Mouse (Mus musculus): ENCODE results near the gene Med29. TPM values are rescaled to one million over a fixed set of nuclear protein-coding genes. Genes with fewer than 3 reads are reported as not detected.

Gene Med29
- polyA plus RNA-seq (2015; fragmentation: Nextera tagmentation; extraction: Ambion mirVana): 38.7 and 41.2 TPM in 2 replicates

DNA sequence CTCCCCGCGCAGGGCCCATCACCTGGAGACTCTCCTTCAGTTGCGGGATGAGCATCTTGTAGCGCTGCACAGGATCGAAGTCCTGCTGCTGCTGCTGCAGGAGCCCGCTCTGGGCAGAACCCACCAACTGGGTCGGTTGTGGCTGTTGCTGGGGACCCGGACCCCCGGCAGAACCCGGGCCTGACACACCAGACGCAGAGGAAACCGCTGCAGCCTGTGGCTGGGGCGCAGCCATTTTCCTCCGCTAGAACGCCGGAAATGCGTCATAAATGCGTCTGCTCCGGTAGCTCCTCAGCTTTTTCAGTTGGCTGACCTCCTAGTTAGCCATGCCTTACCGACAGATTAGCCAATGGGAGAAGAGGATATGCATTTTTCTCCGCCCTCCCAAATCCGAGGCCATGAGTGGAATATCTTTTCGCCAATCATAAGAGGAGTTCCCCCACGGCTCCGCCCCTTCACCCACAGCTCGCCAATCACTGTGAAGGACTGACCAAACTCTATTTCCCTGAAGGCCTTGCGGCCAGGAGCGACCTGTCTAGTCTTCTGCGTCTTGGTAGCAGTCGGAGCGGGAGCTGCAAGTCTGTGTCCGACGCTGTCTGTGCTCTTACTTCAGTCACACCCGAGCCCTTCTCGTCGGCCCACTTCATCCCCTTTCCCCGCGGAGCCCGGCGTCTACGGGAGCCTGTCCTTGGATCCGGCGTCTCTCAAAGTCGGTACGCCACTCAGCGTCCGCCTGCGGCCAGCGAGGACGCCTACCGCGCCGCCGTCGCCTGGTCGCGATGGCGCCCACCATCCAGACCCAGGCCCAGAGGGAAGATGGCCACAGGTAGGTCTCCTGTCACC, at the start of gene Med29, which contains the start of gene Paf1:
Gene Med29 (minus strand): TSS at position 280 of the 843 bp plus-strand sequence.
Gene Paf1 (plus strand): TSS at position 523 of the 843 bp plus-strand sequence.
- ATAC-seq (ENCODE audit: insufficient read depth, low FRiP score): peak; percentile 97
- peak within 1 kb of the TSS; percentile 97 for H3K4me3 ChIP-seq (replicated peaks; ENCODE audit: low read length)
- H3K36me3 ChIP-seq (ENCODE audit: control insufficient read depth, insufficient read depth, low read length): peaks cover 15% of the 10 kb centered on the region; the same call in 1 of the 2 replicates
- under 1% methylated on average over 58 of the region's 58 CpGs for WGBS
- peak within 1 kb of the TSS; percentile 91 for H3K9ac ChIP-seq (ENCODE audit: low read length)
- peak within 1 kb of the TSS; percentile 84 for H3K27ac ChIP-seq (ENCODE audit: low read length)
- no peaks in the 10 kb centered on the region for H3K9me3 ChIP-seq (replicated peaks; ENCODE audit: control insufficient read depth, low read length)
- H3K4me2 ChIP-seq (ENCODE audit: low read depth, low read length): peak within 1 kb of the TSS; percentile 79
- peaks cover 14% of the 10 kb centered on the region for H3K4me1 ChIP-seq (ENCODE audit: control insufficient read depth, insufficient read depth, low read length)
- no peaks in the 10 kb centered on the region for H3K27me3 ChIP-seq (ENCODE audit: control insufficient read depth, insufficient read depth, low read length)

DNA sequence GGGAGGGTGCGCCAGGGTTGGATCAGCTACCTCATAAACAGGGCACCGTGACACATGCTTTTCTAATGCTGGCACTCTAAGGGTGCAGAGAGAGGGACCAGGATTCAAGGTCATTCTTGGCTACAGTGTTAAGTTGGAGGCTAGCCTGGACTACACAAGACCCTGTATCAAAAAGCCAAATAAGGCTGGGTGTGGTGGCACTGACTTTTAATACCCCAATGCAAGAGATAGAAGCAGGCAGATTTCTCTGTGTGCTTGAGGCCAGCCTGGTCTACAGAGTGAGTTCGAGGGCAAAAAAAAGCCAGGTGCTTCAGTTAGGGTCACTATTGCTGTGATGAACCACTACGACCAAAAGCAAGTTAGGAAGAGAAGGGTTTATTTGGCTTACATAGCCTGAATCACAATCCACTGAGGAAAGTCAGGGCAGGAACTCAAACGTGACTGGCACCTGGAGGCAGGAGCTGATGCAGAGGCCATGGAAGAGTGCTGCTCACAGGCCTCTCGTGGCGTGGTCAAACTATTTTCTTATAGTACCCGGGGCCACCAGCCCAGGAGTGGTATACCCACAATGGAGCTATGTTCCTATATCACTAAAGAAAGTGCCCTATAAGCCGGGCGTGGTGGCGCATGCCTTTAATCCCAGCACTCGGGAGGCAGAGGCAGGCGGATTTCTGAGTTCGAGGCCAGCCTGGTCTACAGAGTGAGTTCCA, 49.4 kb upstream of the Med29 start:
- Histone ChIP-seq H3K9me3 (replicated peaks; ENCODE audit: control insufficient read depth, low read length) (no peaks in the 10 kb centered on the region), H3K36me3 (ENCODE audit: control insufficient read depth, insufficient read depth, low read length) (no peaks in the 10 kb centered on the region), H3K27ac (ENCODE audit: low read length) (peak overlapping the region; percentile 46; the same call in 1 of the 2 replicates), H3K4me3 (replicated peaks; ENCODE audit: low read length) (no peak overlapping the region), H3K9ac (ENCODE audit: low read length) (no peak overlapping the region), H3K4me1 (ENCODE audit: control insufficient read depth, insufficient read depth, low read length) (0 out of 2 replicates have a peak, but pooled peaks cover 5% of the 10 kb centered on the region), H3K27me3 (ENCODE audit: control insufficient read depth, insufficient read depth, low read length) (no peaks in the 10 kb centered on the region; the same call in 1 of the 2 replicates), H3K4me2 (ENCODE audit: low read depth, low read length) (no peak overlapping the region)
- WGBS: 81% methylated on average over 14 of the region's 14 CpGs
- ATAC-seq (ENCODE audit: insufficient read depth, low FRiP score): no peak

GRCm38 (mm10) chr7:28440739-28441138, 48.2 kb upstream of the Med29 start:
- no peak overlapping the region for H3K4me2 ChIP-seq (ENCODE audit: low read depth, low read length)
- 50% methylated on average over 2 of the region's 2 CpGs for WGBS
- no peaks in the 10 kb centered on the region for H3K27me3 ChIP-seq (ENCODE audit: control insufficient read depth, insufficient read depth, low read length)
- H3K4me1 ChIP-seq (ENCODE audit: control insufficient read depth, insufficient read depth, low read length): 0 out of 2 replicates have a peak, but pooled peaks cover 5% of the 10 kb centered on the region
- no peaks in the 10 kb centered on the region for H3K36me3 ChIP-seq (ENCODE audit: control insufficient read depth, insufficient read depth, low read length)
- H3K9ac ChIP-seq (ENCODE audit: low read length): no peak overlapping the region
- H3K4me3 ChIP-seq (replicated peaks; ENCODE audit: low read length): peak overlapping the region; percentile 18; the same call in 1 of the 2 replicates
- H3K27ac ChIP-seq (ENCODE audit: low read length): no peak overlapping the region; the same call in 1 of the 2 replicates
- ATAC-seq (ENCODE audit: insufficient read depth, low FRiP score): no peak
- H3K9me3 ChIP-seq (replicated peaks; ENCODE audit: control insufficient read depth, low read length): no peaks in the 10 kb centered on the region

DNA sequence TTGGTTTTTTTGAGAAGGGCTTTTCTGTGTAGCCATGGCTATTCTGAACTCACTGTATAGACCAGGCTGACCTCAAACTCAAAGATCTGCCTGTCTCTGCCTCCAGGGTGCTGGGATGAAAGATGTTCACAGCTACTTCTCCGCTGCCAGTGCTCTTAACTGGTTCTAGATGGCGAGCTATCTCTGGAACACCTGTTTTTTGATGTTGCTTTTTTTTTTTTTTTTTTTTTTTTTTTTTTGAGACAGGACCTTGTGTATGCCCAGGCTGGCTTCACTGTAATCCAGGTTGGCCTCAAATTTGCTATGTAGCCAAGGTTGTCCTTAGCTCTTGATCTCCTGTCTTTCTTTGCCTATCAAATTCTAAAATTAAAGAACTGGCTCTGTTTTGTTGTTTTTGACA, 46.3 kb upstream of the Med29 start:
- H3K9me3 ChIP-seq (replicated peaks; ENCODE audit: control insufficient read depth, low read length): no peaks in the 10 kb centered on the region
- no peak for ATAC-seq (ENCODE audit: insufficient read depth, low FRiP score)
- no peaks in the 10 kb centered on the region for H3K36me3 ChIP-seq (ENCODE audit: control insufficient read depth, insufficient read depth, low read length)
- no peak overlapping the region for H3K4me2 ChIP-seq (ENCODE audit: low read depth, low read length)
- WGBS: 84% methylated on average over 2 of the region's 2 CpGs
- no peak overlapping the region for H3K4me3 ChIP-seq (replicated peaks; ENCODE audit: low read length)
- no peak overlapping the region for H3K9ac ChIP-seq (ENCODE audit: low read length)
- H3K27me3 ChIP-seq (ENCODE audit: control insufficient read depth, insufficient read depth, low read length): no peaks in the 10 kb centered on the region
- H3K27ac ChIP-seq (ENCODE audit: low read length): no peak overlapping the region
- H3K4me1 ChIP-seq (ENCODE audit: control insufficient read depth, insufficient read depth, low read length): peaks cover 19% of the 10 kb centered on the region

GRCm38 (mm10) chr7:28437964-28438363, 45.5 kb upstream of the Med29 start:
- H3K4me3 ChIP-seq (replicated peaks; ENCODE audit: low read length): no peak overlapping the region
- no peak overlapping the region for H3K27ac ChIP-seq (ENCODE audit: low read length)
- no peak overlapping the region for H3K9ac ChIP-seq (ENCODE audit: low read length)
- no peaks in the 10 kb centered on the region for H3K27me3 ChIP-seq (ENCODE audit: control insufficient read depth, insufficient read depth, low read length)
- H3K4me1 ChIP-seq (ENCODE audit: control insufficient read depth, insufficient read depth, low read length): peaks cover 19% of the 10 kb centered on the region
- ATAC-seq (ENCODE audit: insufficient read depth, low FRiP score): no peak
- H3K4me2 ChIP-seq (ENCODE audit: low read depth, low read length): no peak overlapping the region
- no peaks in the 10 kb centered on the region for H3K9me3 ChIP-seq (replicated peaks; ENCODE audit: control insufficient read depth, low read length)
- no peaks in the 10 kb centered on the region for H3K36me3 ChIP-seq (ENCODE audit: control insufficient read depth, insufficient read depth, low read length)

GRCm38 (mm10) chr7:28436932-28437570, 44.5 kb upstream of the Med29 start, which contains the start of gene Gmfg:
TSS of gene Gmfg (plus strand) at chr7:28437447.
- peak within 1 kb of the TSS; percentile 71 for H3K4me3 ChIP-seq (replicated peaks; ENCODE audit: low read length)
- WGBS: 3% methylated on average over 16 of the region's 16 CpGs
- ATAC-seq (ENCODE audit: insufficient read depth, low FRiP score): peak; percentile 20

DNA sequence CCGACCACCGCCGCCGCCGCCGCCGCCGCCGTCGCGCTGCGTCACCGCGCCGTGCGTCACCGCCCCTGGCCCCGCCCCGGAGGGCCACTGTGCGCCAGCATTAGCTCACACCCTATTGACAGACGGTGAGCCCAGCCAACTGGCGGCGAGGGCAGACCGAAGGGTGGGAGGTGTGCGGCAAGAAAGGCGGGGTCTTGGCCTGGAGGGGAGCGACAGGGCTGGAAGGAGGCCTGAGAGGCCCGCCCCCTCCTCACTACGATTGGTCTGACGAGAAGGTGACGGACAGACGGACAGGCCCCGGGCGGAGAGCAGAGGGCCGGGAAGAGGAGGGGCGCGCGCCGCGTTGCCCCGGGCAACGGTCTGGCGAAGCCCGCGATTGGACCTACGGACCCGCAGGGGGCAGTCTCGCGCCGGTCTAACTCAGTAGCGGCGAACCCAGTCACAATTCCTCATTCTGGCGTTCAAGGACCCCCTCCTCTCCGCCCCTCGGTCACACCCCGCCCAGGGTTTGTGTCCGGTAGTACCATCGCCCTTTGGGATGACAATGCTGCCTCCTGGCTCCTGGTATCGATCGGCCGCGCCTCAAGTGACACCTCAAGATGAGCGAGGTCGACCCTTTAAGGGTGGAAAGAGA, 43.9 kb upstream of the Med29 start:
- no peaks in the 10 kb centered on the region for H3K27me3 ChIP-seq (ENCODE audit: control insufficient read depth, insufficient read depth, low read length)
- peak overlapping the region; percentile 95 for H3K9ac ChIP-seq (ENCODE audit: low read length)

More at GRCm38 (mm10) chr7:28436932-28437570, 44.5 kb upstream of the Med29 start, which contains the start of gene Gmfg:
- peak within 1 kb of the TSS; percentile 61 for H3K27ac ChIP-seq (ENCODE audit: low read length)
- H3K4me2 ChIP-seq (ENCODE audit: low read depth, low read length): peak within 1 kb of the TSS; percentile 66
- no peaks in the 10 kb centered on the region for H3K27me3 ChIP-seq (ENCODE audit: control insufficient read depth, insufficient read depth, low read length)
- H3K4me1 ChIP-seq (ENCODE audit: control insufficient read depth, insufficient read depth, low read length): peaks cover 19% of the 10 kb centered on the region
- H3K36me3 ChIP-seq (ENCODE audit: control insufficient read depth, insufficient read depth, low read length): no peaks in the 10 kb centered on the region
- peak within 1 kb of the TSS; percentile 78 for H3K9ac ChIP-seq (ENCODE audit: low read length)
- H3K9me3 ChIP-seq (replicated peaks; ENCODE audit: control insufficient read depth, low read length): no peaks in the 10 kb centered on the region

GRCm38 (mm10) chr7:28435660-28436259, 43.3 kb upstream of the Med29 start:
- WGBS: under 1% methylated on average over 32 of the region's 70 CpGs
- H3K9ac ChIP-seq (ENCODE audit: low read length): peak overlapping the region; percentile 95
- peaks cover 19% of the 10 kb centered on the region for H3K4me1 ChIP-seq (ENCODE audit: control insufficient read depth, insufficient read depth, low read length)
- peak overlapping the region; percentile 69 for H3K4me2 ChIP-seq (ENCODE audit: low read depth, low read length)
- peak; percentile 14; the same call in 1 of the 2 replicates for ATAC-seq (ENCODE audit: insufficient read depth, low FRiP score)
- no peaks in the 10 kb centered on the region for H3K27me3 ChIP-seq (ENCODE audit: control insufficient read depth, insufficient read depth, low read length)
- no peaks in the 10 kb centered on the region for H3K9me3 ChIP-seq (replicated peaks; ENCODE audit: control insufficient read depth, low read length)
- H3K27ac ChIP-seq (ENCODE audit: low read length): peak overlapping the region; percentile 35; the same call in 1 of the 2 replicates
- peak overlapping the region; percentile 91 for H3K4me3 ChIP-seq (replicated peaks; ENCODE audit: low read length)
- no peaks in the 10 kb centered on the region for H3K36me3 ChIP-seq (ENCODE audit: control insufficient read depth, insufficient read depth, low read length)

More for the DNA sequence above, 43.9 kb upstream of the Med29 start:
- peak; percentile 98 for ATAC-seq (ENCODE audit: insufficient read depth, low FRiP score)
- Histone ChIP-seq H3K4me2 (ENCODE audit: low read depth, low read length) (peak overlapping the region; percentile 66), H3K4me3 (replicated peaks; ENCODE audit: low read length) (peak overlapping the region; percentile 91), H3K36me3 (ENCODE audit: control insufficient read depth, insufficient read depth, low read length) (no peaks in the 10 kb centered on the region), H3K9me3 (replicated peaks; ENCODE audit: control insufficient read depth, low read length) (no peaks in the 10 kb centered on the region), H3K27ac (ENCODE audit: low read length) (peak overlapping the region; percentile 61), H3K4me1 (ENCODE audit: control insufficient read depth, insufficient read depth, low read length) (peaks cover 19% of the 10 kb centered on the region)
- WGBS: 2% methylated on average over 48 of the region's 64 CpGs

All from stomach, embryonic 16.5 days (tissue).